Mouse (Mus musculus): Measurements from ENCODE around the gene Gp1ba.

DNA sequence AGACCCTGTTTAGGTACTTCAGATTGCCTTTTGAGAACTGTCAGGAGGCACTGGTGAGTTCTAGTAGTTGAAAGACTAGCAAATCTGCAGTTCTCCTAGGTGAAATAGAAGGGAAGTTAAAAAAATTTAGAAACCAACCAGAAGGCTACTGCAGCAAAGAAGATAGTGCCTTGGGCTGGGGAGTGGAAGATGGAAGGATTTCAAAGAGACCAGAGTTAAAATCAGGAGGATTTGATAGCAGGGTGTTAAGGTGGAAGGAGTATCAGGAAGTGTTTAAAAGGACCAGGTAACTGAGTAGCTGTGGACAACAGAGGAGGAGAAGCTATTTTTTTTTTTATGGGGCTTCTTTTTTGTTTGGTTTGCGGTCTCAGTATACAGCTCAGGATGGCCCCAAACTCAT is 1.2 kb upstream of the Gp1ba start:
- TF ChIP-seq CTCF (IDR thresholded peaks at IDR 0.05; ENCODE audit: insufficient read depth, low read depth, low read length) (no peak), POLR2A (IDR thresholded peaks at IDR 0.05; ENCODE audit: insufficient read depth, low read depth, low read length) (no peak)
